Mouse (Mus musculus): Measurements from ENCODE around the gene Olfr1026. TPM values are rescaled to one million over a fixed set of nuclear protein-coding genes. Genes with fewer than 3 reads are reported as not detected.

Olfr1026 gene
- not detected in 2 replicates for polyA plus RNA-seq (2016; fragmentation: Nextera tagmentation; extraction: Ambion mirVana)

GRCm38 (mm10) chr2:85921258-85921657 is at the start of gene Olfr1026:
Olfr1026 (plus strand) TSS chr2:85921558.
- Histone ChIP-seq H3K27ac (no peak within 1 kb of the TSS), H3K4me3 (no peak within 1 kb of the TSS), H3K36me3 (replicated peaks) (no peaks in the 10 kb centered on the region), H3K9me3 (no peaks in the 10 kb centered on the region), H3K27me3 (ENCODE audit: poor library complexity, severe bottlenecking) (no peaks in the 10 kb centered on the region), H3K4me1 (no peaks in the 10 kb centered on the region)
- no peak for DNase-seq (ENCODE audit: extremely low spot score, low spot score)
- 91% methylated on average over 3 of the region's 3 CpGs for WGBS

GRCm38 (mm10) chr2:85885340-85885739 is 36.0 kb upstream of the Olfr1026 start, which contains the start of gene Olfr1023:
Olfr1023 (plus strand) TSS chr2:85885640.
- H3K27me3 ChIP-seq (ENCODE audit: poor library complexity, severe bottlenecking): no peaks in the 10 kb centered on the region
- WGBS: 76% methylated on average over 2 of the region's 2 CpGs
- no peaks in the 10 kb centered on the region for H3K9me3 ChIP-seq
- no peak within 1 kb of the TSS for H3K4me3 ChIP-seq
- DNase-seq (ENCODE audit: extremely low spot score, low spot score): no peak
- no peaks in the 10 kb centered on the region for H3K4me1 ChIP-seq
- H3K36me3 ChIP-seq (replicated peaks): no peaks in the 10 kb centered on the region
- H3K27ac ChIP-seq: no peak within 1 kb of the TSS

- no peaks in the 10 kb centered on the region for H3K36me3 ChIP-seq (replicated peaks)
- no peaks in the 10 kb centered on the region for H3K9me3 ChIP-seq
- no peak within 1 kb of the TSS for H3K4me3 ChIP-seq
- no peaks in the 10 kb centered on the region for H3K4me1 ChIP-seq
- no peaks in the 10 kb centered on the region for H3K27me3 ChIP-seq (ENCODE audit: poor library complexity, severe bottlenecking)
- no peak for DNase-seq (ENCODE audit: extremely low spot score, low spot score)
- WGBS: 90% methylated on average over 3 of the region's 3 CpGs
- H3K27ac ChIP-seq: no peak within 1 kb of the TSS
These were observed 16.4 kb upstream of the Olfr1026 start, which contains the start of gene Olfr1024 for GRCm38 (mm10) chr2:85904952-85905351. Olfr1024 (minus strand) TSS chr2:85905052.

GRCm38 (mm10) chr2:85913197-85913596 is 8.2 kb upstream of the Olfr1026 start:
- no peak overlapping the region for H3K27ac ChIP-seq
- no peaks in the 10 kb centered on the region for H3K9me3 ChIP-seq
- H3K4me3 ChIP-seq: no peak overlapping the region
- no peaks in the 10 kb centered on the region for H3K27me3 ChIP-seq (ENCODE audit: poor library complexity, severe bottlenecking)
- H3K36me3 ChIP-seq (replicated peaks): no peaks in the 10 kb centered on the region
- no peak for DNase-seq (ENCODE audit: extremely low spot score, low spot score)
- no peaks in the 10 kb centered on the region for H3K4me1 ChIP-seq

GRCm38 (mm10) chr2:85914893-85915292 is 6.5 kb upstream of the Olfr1026 start, which contains the start of gene Olfr1025-ps1:
Olfr1025-ps1 (plus strand) TSS chr2:85915193.
- H3K36me3 ChIP-seq (replicated peaks): no peaks in the 10 kb centered on the region
- no peak within 1 kb of the TSS for H3K4me3 ChIP-seq
- no peaks in the 10 kb centered on the region for H3K9me3 ChIP-seq
- H3K27ac ChIP-seq: no peak within 1 kb of the TSS
- H3K4me1 ChIP-seq: no peaks in the 10 kb centered on the region
- no peaks in the 10 kb centered on the region for H3K27me3 ChIP-seq (ENCODE audit: poor library complexity, severe bottlenecking)
- WGBS: 67% methylated on average over 1 of the region's 1 CpGs
- no peak for DNase-seq (ENCODE audit: extremely low spot score, low spot score)

- Histone ChIP-seq H3K4me3 (no peak within 1 kb of the TSS), H3K36me3 (replicated peaks) (no peaks in the 10 kb centered on the region), H3K4me1 (no peaks in the 10 kb centered on the region), H3K9me3 (no peaks in the 10 kb centered on the region), H3K27ac (no peak within 1 kb of the TSS), H3K27me3 (ENCODE audit: poor library complexity, severe bottlenecking) (no peaks in the 10 kb centered on the region)
- DNase-seq (ENCODE audit: extremely low spot score, low spot score): no peak
- WGBS: 81% methylated on average over 1 of the region's 1 CpGs
These were observed 28.8 kb downstream of the Olfr1026 start, which contains the start of gene Olfr1028 for GRCm38 (mm10) chr2:85950137-85950536. Olfr1028 (plus strand) TSS chr2:85950437.

- H3K4me3 ChIP-seq: no peak within 1 kb of the TSS
- H3K9me3 ChIP-seq: no peaks in the 10 kb centered on the region
- no peaks in the 10 kb centered on the region for H3K4me1 ChIP-seq
- H3K27me3 ChIP-seq (ENCODE audit: poor library complexity, severe bottlenecking): no peaks in the 10 kb centered on the region
- H3K27ac ChIP-seq: no peak within 1 kb of the TSS
- no peak for DNase-seq (ENCODE audit: extremely low spot score, low spot score)
- no peaks in the 10 kb centered on the region for H3K36me3 ChIP-seq (replicated peaks)
- 90% methylated on average over 2 of the region's 2 CpGs for WGBS
These were observed 52.2 kb downstream of the Olfr1026 start, which contains the start of gene Olfr1029 for GRCm38 (mm10) chr2:85973595-85973994. Olfr1029 (plus strand) TSS chr2:85973895.

Other genes with a start within 250 kb of the Olfr1026 start
- not detected in 2 replicates for gene Olfr1006, start 242.8 kb upstream of the Olfr1026 start, polyA plus RNA-seq (2016; fragmentation: Nextera tagmentation; extraction: Ambion mirVana)
- gene Olfr1008, start 232.1 kb upstream of the Olfr1026 start, polyA plus RNA-seq (2016; fragmentation: Nextera tagmentation; extraction: Ambion mirVana): not detected in 2 replicates
- not detected in 2 replicates for gene Olfr1009, start 206.1 kb upstream of the Olfr1026 start, polyA plus RNA-seq (2016; fragmentation: Nextera tagmentation; extraction: Ambion mirVana)
- not detected in 2 replicates for gene Olfr1012, start 158.8 kb upstream of the Olfr1026 start, polyA plus RNA-seq (2016; fragmentation: Nextera tagmentation; extraction: Ambion mirVana)
- gene Olfr1013, start 154.5 kb upstream of the Olfr1026 start, polyA plus RNA-seq (2016; fragmentation: Nextera tagmentation; extraction: Ambion mirVana): not detected in 2 replicates
- gene Olfr1014, start 148.8 kb upstream of the Olfr1026 start, polyA plus RNA-seq (2016; fragmentation: Nextera tagmentation; extraction: Ambion mirVana): not detected in 2 replicates
- not detected in 2 replicates for gene Olfr1015, start 139.5 kb upstream of the Olfr1026 start, polyA plus RNA-seq (2016; fragmentation: Nextera tagmentation; extraction: Ambion mirVana)
- not detected in 2 replicates for gene Olfr1016, start 119.0 kb upstream of the Olfr1026 start, polyA plus RNA-seq (2016; fragmentation: Nextera tagmentation; extraction: Ambion mirVana)
- not detected in 2 replicates for gene Olfr1018, start 103.1 kb upstream of the Olfr1026 start, polyA plus RNA-seq (2016; fragmentation: Nextera tagmentation; extraction: Ambion mirVana)
- gene Olfr1019, start 76.1 kb upstream of the Olfr1026 start, polyA plus RNA-seq (2016; fragmentation: Nextera tagmentation; extraction: Ambion mirVana): not detected in 2 replicates
- not detected in 2 replicates for gene Olfr1020, start 74.5 kb upstream of the Olfr1026 start, polyA plus RNA-seq (2016; fragmentation: Nextera tagmentation; extraction: Ambion mirVana)
- gene Olfr1022, start 53.0 kb upstream of the Olfr1026 start, polyA plus RNA-seq (2016; fragmentation: Nextera tagmentation; extraction: Ambion mirVana): not detected in 2 replicates
- not detected in 2 replicates for gene Olfr1023, start 35.9 kb upstream of the Olfr1026 start, polyA plus RNA-seq (2016; fragmentation: Nextera tagmentation; extraction: Ambion mirVana)
- gene Olfr1024, start 16.5 kb upstream of the Olfr1026 start, polyA plus RNA-seq (2016; fragmentation: Nextera tagmentation; extraction: Ambion mirVana): not detected in 2 replicates
- not detected in 2 replicates for gene Olfr1025-ps1, start 6.4 kb upstream of the Olfr1026 start, polyA plus RNA-seq (2016; fragmentation: Nextera tagmentation; extraction: Ambion mirVana)
- gene Olfr1028, start 28.9 kb downstream of the Olfr1026 start, polyA plus RNA-seq (2016; fragmentation: Nextera tagmentation; extraction: Ambion mirVana): not detected in 2 replicates
- not detected in 2 replicates for gene Olfr1029, start 52.3 kb downstream of the Olfr1026 start, polyA plus RNA-seq (2016; fragmentation: Nextera tagmentation; extraction: Ambion mirVana)
- not detected in 2 replicates for gene Olfr1030, start 57.7 kb downstream of the Olfr1026 start, polyA plus RNA-seq (2016; fragmentation: Nextera tagmentation; extraction: Ambion mirVana)
- not detected in 2 replicates for gene Olfr1031, start 68.7 kb downstream of the Olfr1026 start, polyA plus RNA-seq (2016; fragmentation: Nextera tagmentation; extraction: Ambion mirVana)
- gene Olfr1032, start 84.0 kb downstream of the Olfr1026 start, polyA plus RNA-seq (2016; fragmentation: Nextera tagmentation; extraction: Ambion mirVana): not detected in 2 replicates
- not detected in 2 replicates for gene Olfr1033, start 99.1 kb downstream of the Olfr1026 start, polyA plus RNA-seq (2016; fragmentation: Nextera tagmentation; extraction: Ambion mirVana)
- not detected in 2 replicates for gene Olfr1034, start 124.3 kb downstream of the Olfr1026 start, polyA plus RNA-seq (2016; fragmentation: Nextera tagmentation; extraction: Ambion mirVana)
- gene Olfr1036, start 152.4 kb downstream of the Olfr1026 start, polyA plus RNA-seq (2016; fragmentation: Nextera tagmentation; extraction: Ambion mirVana): not detected in 2 replicates
- gene Olfr1037, start 165.8 kb downstream of the Olfr1026 start, polyA plus RNA-seq (2016; fragmentation: Nextera tagmentation; extraction: Ambion mirVana): not detected in 2 replicates
- gene Olfr1039, start 214.4 kb downstream of the Olfr1026 start, polyA plus RNA-seq (2016; fragmentation: Nextera tagmentation; extraction: Ambion mirVana): not detected in 2 replicates
- not detected in 2 replicates for gene Olfr1040, start 225.2 kb downstream of the Olfr1026 start, polyA plus RNA-seq (2016; fragmentation: Nextera tagmentation; extraction: Ambion mirVana)
- not detected in 2 replicates for gene Olfr1042, start 240.3 kb downstream of the Olfr1026 start, polyA plus RNA-seq (2016; fragmentation: Nextera tagmentation; extraction: Ambion mirVana)
- not detected in 2 replicates for gene Olfr1043, start 246.0 kb downstream of the Olfr1026 start, polyA plus RNA-seq (2016; fragmentation: Nextera tagmentation; extraction: Ambion mirVana)